Mouse (Mus musculus) lung, postnatal 0 days (tissue): ENCODE measurements at regions not wholly inside any gene's neighbourhood (a gene's known extent, or its start where the extent isn't known, plus 50 kb on each side); places are given as distances from the start of the nearest gene placed in this dataset.

Experiments used
- CTCF ChIP-seq: IDR thresholded peaks from 2 replicates; pipeline ENCODE4 v1.5.1; 2016; ENCODE audit warnings: antibody characterized with exemption, mild to moderate bottlenecking
- EP300 ChIP-seq: IDR thresholded peaks from 2 replicates; pipeline ENCODE4 v1.6.1; 2016; ENCODE audit warnings: antibody characterized with exemption, mild to moderate bottlenecking, control low read depth

DNA sequence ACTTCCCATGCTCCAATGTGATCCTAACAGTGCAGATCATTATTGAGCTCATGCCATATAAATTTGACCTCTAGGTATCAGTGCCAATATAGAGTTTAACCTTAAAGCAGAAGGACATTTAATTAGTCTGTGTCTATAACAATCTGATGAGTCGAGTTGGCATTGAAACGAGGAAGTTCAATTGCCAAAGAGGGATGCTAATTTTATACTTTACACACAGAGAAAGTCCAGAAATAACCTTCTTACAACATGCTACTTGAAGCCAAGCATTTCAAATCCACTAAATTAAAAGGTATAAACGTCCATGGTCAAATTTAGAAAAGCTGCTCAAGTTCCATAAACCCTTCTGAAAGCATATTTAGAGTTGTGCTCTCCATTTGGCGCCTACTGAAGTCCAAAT, 174.7 kb downstream of the Satb1 start:
- TF ChIP-seq CTCF (no peak), EP300 (no peak)
